Mouse (Mus musculus): ENCODE results near the gene Lamp5.

Lamp5 gene

GRCm38 (mm10) chr2:136051688-136052289 lies at the start of gene Lamp5:
TSS of gene Lamp5 (plus strand) at chr2:136052239.
- no peak for DNase-seq (ENCODE audit: low spot score)

DNA sequence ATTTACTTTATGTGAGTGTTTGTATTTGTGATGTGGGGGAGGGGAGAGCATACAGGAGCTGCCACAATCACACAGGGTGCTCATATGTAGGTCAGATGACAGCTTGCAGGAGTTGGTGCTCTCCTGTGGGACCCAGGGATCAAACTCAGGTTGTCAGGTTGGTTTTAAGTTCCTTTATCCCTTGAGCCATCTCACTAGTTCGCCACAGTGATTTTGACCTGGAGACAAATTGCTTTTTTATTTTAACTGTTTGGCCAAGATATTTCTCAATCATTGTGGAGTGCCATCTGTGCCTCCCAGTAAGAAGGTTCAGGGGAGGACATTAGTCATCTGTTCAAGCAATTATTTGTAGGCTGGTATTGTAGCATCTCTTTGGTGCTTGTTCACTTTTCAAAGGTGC lies 48.2 kb upstream of the Lamp5 start:
- DNase-seq (ENCODE audit: low spot score): no peak

DNA sequence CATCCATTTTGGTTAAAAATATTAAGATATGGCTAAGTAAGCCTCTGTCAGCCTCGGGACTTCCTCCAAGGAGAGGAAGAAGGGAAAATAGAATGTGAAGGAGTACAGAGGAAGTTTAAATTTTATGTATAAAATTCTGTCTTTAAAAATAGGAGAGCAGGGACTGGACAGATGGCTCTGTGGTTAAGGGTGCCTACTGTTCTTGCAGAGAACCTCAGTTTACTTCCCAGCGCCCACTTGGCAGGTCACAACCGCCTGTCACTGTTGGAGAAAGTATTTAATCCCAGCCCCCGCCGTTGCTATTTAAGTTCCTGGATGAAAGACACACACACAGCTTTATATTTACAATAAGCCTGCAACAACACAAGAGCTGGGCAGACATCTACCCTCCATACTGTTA lies 45.8 kb upstream of the Lamp5 start:
- no peak for DNase-seq (ENCODE audit: low spot score)

DNA sequence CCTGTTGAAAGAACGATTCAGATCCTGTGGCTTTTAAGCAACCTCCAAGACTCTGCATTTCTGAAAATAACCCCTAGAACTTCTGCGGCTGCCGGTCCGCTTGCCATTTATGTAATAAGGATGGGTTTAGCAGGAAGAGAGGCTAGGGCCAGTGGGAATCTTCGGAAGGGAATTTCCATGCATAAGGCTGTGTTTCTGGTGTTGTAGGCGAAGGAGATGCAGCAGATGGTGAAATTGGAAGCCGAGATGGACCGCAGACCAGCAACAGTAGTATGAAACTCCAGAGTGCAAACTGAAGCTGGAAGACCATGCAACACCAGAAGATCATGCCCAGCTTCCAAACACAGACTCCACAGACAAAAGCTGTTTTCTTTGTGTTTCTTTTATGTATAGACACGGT lies 39.3 kb upstream of the Lamp5 start:
- no peak for DNase-seq (ENCODE audit: low spot score)

GRCm38 (mm10) chr2:136048464-136048863 lies 3.6 kb upstream of the Lamp5 start:
- DNase-seq (ENCODE audit: low spot score): no peak

DNA sequence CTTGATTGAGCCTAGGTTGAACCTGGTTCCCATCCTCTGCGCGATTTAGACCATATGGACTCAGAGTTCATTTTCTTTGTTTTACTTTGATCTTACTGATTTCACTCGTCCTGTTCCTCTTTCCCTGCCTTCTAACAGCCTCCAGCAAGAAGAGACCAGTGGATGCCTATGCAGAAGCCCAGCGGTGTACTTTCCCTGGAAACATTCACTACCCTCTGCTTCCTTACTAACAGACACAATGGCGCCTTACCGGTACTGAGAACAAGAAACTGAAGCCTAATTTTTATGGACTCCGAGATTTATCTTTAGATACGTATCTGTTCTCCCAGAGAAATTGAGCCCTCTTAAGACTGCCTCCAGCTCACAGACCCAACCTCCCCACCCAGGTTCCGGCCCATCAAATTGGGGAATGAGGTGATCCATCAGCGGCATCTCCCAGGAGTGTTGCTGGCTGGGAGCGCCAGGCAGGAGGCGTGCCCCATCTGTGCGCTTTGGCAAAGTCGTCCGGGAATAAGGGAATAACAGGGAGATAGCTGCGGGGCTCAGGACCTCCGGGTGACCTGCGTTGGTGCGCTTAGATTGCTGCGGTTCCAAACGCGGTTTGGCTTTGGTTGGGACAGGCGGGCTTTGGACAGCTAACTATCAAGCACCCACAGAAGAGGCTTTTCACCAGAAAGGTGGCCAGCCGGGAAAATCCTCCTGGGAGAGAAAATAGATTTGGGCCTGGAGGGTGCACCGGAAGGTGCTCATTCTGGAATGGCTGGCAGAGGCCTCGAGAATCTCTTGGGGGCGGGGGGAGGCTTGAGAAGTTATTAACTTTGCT lies 1.0 kb upstream of the Lamp5 start:
- DNase-seq (ENCODE audit: low spot score): no peak

DNA sequence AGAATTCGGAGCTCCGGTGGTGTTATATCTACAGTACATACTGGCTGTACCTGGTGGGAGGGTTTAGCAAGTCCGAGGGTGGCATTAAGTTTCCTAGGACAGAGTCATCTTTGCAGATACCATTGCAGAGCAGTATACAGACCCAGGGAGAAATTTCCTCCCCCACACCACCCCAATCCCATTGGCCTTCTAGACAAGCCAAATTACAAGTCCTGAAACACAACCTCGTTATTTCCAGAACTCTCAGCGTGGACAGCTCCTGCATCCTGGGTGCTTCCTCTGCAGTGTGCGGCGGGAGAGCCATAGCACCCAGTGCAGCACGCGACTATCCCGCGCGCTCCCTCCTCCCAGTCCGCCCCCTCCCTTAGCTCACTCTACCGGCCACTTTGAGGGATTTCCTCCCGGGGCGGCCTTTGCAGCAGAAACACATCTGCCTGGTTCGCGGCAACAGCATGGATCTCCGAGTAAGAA lies 5.9 kb downstream of the Lamp5 start:
- DNase-seq (ENCODE audit: low spot score): no peak

DNA sequence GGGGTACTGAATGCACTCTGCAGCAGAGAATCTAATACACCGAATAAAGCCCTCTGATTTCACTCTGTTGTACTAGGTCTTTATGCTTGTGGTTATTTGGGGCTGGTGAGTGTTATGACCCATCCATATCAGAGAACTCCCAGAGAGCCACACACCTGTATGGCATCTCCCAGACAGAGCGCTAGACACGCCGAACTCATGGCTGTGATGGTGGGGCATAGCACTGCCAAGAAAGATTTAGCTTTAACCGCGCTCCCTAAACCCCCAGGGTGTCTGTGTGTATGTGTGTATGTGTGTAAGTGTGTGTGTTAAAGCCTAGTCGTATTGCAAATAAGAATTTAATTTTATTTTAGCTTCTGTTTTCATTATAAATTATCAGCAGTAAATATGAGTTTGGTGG lies 6.4 kb downstream of the Lamp5 start:
- no peak for DNase-seq (ENCODE audit: low spot score)

DNA sequence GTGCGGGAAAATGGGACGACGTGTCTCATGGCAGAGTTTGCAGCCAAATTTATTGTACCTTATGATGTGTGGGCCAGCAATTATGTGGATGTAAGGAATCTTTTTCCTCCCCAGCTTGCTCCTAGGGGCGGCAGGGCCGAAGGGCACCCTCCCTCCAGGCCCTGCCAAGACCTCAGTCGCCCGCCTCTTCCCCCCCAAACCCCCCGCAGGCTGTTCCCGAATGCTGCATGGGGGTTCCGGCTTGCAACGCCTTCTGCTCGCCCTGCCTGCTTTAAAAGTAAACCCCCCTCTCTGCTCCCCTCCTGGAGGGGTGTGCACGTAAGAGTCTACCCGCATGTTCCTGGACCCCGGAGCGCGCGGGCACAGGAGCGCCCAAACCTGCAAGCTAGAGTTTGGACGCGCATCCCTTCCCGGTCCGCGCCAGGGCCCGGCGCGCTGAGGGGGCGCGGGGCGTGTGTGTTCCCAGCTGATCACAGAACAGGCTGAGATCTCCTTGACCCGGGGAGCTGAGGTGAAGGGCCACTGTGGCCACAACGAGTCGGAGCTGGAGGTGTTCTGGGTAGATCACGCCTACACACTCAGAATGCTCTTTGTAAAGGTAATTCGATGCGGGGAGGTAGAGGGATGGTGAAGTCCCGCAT lies 7.1 kb downstream of the Lamp5 start:
- no peak for DNase-seq (ENCODE audit: low spot score)

- no peak for DNase-seq (ENCODE audit: low spot score)
These were observed 12.3 kb downstream of the Lamp5 start for GRCm38 (mm10) chr2:136064356-136064755.

- DNase-seq (ENCODE audit: low spot score): no peak
These were observed 43.9 kb downstream of the Lamp5 start for GRCm38 (mm10) chr2:136095978-136096377.

- DNase-seq (ENCODE audit: low spot score): no peak
These were observed 45.1 kb downstream of the Lamp5 start for GRCm38 (mm10) chr2:136097143-136097542.

DNA sequence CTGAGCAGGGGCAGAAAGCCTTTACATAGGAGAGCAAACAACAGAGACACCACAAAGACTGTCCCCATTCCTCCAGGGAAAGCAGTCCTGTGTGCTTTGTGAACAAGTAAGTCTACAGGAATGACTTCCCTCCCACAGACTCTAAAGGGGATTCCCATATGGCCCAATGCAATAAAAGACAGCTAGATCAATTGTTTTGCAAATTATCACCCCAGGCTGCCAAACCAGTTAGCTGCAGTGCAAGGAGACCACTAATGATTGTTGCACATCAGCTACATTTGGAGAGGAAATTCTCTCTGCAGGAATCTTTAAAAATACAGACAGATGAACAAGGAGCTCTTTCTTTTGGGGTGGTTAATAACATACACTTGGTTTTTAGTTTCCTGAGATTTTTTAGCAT lies 55.6 kb downstream of the Lamp5 start:
- no peak for DNase-seq (ENCODE audit: low spot score)

DNA sequence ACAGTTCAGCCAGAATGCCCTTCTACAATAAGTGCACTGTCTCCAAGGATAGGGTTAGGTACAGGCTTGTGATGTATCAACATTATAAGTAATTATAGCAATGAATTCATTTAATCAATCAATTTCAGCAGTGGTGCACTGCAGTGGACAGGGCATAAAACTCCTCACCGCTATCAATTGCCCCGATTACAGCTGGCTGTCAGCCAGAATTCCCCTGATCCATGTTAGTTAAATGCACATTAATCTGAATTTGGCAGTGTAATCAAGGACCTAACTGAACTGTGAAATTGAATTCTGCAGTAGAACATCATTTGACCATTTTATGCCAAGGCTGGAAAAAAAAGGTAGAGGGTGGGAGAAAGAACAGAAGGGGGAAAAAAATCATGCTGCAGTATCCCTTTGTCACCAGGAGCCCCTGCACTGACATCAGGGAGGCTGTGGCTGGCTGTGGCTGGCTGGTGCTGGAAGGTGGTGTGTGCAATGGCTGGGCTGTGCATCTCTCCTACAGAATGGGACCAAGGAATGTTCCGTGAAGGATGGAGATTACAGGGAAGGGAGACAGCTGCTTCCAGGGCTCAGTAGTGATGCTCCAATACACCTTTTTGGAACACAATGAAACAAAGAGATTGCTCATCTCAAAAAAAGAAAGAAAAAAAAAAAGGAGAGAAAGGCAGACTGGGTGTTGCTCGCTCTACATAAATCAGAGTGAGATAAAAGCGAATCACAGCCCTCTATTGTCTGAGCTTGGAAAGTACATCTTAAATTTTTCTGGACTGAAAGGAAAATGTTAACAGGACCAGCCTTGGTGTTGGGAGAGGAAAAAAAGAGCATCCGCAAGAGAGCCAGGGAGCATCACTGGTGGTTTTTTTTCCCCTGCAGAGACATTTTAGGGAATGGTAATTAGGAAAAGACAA lies 56.3 kb downstream of the Lamp5 start:
- DNase-seq (ENCODE audit: low spot score): no peak

DNA sequence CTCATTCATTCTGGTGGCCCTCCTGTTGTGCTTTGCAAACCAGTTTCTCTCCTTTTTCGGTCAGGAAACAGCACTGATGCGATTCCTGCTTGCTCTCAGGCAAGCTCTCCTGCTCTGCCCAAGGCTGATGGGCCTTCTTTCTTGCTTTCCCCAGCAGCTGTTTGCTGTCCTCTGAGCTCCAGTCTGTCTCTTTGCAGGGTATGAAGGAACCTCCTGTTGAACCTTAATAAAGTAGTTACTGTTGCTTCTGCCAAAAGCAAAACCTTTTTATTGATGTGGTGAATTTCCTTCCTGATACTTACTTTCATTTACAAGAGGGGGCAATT lies 57.0 kb downstream of the Lamp5 start:
- no peak for DNase-seq (ENCODE audit: low spot score)

- DNase-seq (ENCODE audit: low spot score): no peak
These were observed 61.3 kb downstream of the Lamp5 start for GRCm38 (mm10) chr2:136113374-136113773.

- no peak for DNase-seq (ENCODE audit: low spot score)
These were observed 66.0 kb downstream of the Lamp5 start for GRCm38 (mm10) chr2:136118006-136118405.
